Mouse (Mus musculus) R1 (cell line): ENCODE data around the gene Plch1.

Experiments
- DNase-seq: peaks from one replicate; pipeline ENCODE4 v3.0.0-alpha.2; 2018; ENCODE audit warnings: low read depth, low spot score

Plch1 gene

DNA sequence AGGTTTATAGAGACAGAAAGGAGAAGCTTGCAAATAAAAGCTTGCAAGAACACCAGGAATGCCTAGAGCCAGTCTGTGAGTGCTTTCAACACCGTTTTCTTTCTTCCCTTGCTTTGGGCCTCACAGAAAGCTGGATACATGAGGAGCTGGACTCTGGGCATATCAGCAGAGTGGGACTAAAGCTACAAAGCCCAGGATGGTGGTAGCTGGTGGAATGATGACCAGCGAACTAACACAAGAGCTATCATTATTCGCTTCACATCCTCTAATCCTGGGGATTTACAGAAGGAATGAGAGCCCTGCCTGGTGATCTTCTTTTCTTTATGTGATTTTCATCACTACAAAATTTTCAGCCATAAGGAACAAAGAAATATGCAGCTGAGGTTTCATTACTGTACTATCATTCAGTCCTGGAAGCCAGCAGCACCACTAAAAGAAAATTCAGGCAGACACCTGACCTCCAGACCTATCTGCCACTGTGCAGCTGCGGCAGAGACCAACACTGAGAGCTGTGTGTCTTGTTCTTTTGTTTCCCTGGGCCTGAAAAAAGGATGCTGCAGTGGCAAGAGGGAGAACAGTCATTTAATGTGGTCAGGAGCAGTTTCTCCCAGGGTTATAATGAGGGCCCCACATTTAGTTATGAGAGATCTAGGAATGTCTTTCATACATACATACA is 172.5 kb downstream of the Plch1 start:
- no peak for DNase-seq

DNA sequence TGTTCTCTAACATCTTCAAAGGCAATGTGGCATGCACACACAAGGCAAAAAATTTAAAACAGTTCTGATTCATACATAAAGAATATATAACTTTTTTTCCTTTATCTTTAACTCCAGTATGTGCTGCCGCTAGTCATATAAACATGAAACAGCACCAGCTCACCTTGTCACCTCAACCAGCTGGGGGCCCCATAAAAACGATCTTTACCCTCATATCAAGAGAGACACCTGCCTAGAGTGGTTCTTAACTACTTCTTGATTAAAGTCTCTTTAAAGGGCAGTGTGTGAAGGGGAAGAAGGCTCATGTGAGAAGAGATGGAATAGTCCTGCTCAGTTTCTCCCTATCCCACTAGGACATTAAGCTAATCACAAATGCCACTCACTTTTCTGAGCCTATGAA is 205.6 kb downstream of the Plch1 start:
- no peak for DNase-seq

DNA sequence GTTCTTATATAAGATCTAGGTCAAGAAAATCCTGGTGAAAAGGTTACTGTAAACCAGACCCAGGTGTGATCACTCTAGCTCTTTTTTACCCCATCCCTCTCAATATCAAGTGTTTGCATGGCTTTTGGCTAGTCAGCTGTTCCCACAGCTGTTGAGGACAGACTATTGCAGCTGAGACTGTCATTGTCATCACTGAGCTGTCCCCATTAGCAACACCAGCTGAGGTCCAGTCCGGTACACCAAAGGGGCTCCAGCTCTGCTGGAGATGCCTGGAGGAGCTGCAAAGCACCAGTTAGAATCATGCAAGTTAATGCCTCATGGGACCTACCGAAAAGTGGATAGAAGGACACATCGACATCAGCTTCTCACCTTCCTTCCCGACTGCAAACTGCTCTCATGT is 206.5 kb downstream of the Plch1 start:
- DNase-seq, result no peak

DNA sequence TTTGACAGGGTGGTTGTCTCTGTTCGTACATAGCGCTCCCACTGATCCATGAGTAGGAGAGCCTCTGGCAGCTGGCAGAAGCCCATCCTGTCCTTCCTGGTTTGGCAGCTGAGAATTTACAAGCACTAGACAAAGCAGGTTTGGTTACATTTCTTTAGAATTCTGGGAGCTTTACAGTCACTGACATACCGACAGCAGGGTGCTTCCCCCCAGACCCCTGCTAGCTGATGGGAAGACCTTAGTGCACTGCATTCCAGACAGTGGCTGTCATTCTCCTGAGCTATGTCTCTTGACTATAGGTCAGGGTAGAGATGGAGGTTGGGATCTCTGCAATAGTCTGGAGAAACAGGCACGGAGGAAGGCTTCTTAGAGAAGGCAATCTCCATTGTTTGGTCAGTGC is 230.5 kb downstream of the Plch1 start:
- peak; percentile 65 for DNase-seq

DNA sequence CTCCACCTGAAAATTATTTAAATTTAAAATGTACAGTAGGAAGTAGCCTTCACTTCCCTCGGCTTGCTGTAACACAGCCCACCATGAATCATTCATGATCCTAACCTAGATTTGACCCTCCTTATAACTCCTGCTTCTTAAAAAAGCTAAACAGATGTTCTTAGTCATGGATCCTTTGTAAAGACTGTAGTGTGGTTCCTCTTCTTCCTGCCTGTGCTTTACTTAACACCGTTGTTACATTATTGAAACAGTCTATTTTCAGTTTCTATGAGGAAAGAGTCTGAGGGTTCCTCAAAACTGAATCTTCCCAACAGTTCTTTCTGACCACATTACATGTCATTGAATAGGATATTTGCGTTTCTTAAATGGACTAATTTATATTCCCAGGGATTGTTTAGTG is 234.0 kb downstream of the Plch1 start:
- no peak for DNase-seq

DNA sequence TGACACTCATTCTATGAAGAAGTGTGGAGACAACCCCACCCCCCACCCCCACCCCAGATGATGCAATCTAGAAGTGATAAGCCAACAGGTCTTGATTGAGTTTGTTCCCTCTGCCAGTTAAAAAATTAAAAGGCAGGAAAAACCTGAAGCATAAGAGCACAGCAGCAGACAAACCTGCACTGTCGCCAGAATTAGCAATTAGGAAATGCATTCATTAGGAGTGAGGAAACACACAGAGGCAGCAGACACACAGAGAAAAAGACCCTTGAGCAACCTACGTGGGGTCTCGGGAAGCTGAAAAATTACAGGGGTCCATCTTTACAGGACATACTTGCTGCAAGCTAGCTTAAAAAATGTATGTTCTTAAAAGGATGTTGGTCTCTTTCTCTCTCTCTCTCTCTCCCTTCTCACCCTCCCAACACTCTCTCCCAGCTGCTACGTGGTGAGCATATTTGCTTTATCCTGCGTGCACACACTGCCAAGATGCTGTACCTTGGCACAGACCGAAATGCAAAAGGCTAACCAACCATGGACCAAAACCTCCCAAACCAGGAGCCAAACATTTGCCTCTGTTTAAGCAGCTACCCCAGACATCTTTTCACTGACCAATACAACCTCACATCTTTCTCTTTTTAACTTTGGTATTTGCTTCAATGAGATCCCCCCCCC is 234.6 kb downstream of the Plch1 start:
- DNase-seq, result no peak
